Mouse (Mus musculus) neural tube, embryonic 11.5 days (tissue): ENCODE measurements around the gene Edem2. TPM values are rescaled to one million over a fixed set of nuclear protein-coding genes. Genes with fewer than 3 reads are reported as not detected.

ENCODE experiments used
- ATAC-seq: fragments of 200-750 bp; cut with Nextera tagmentation; 2 replicates; pipeline ENCODE4 v1.8.0; 2017; ENCODE audit warnings: moderate number of reproducible peaks, mild to moderate bottlenecking, moderate TSS enrichment, moderate library complexity; ENCODE audit not compliant: insufficient read depth, low FRiP score, low TSS enrichment
- DNase-seq: peaks from one replicate; pipeline ENCODE4 v3.0.0-alpha.2; 2015; ENCODE audit warnings: low spot score
- H3K27ac ChIP-seq: fragments of 300-500 bp; sonication (generic); 2 replicates; pipeline ENCODE4 v1.5.1; 2014; ENCODE audit warnings: low read depth, mild to moderate bottlenecking, low read length
- H3K27me3 ChIP-seq: fragments of 300-500 bp; sonication (generic); 2 replicates; pipeline ENCODE4 v1.6.1; 2014; ENCODE audit warnings: mild to moderate bottlenecking, low read length, mixed read lengths; ENCODE audit not compliant: control insufficient read depth, insufficient read depth
- H3K36me3 ChIP-seq: fragments of 300-500 bp; sonication (generic); 2 replicates; pipeline ENCODE4 v1.6.1; 2014; ENCODE audit warnings: mild to moderate bottlenecking, low read length, moderate library complexity, mixed read lengths; ENCODE audit not compliant: control insufficient read depth, insufficient read depth
- H3K4me1 ChIP-seq: fragments of 300-500 bp; sonication (generic); 2 replicates; pipeline ENCODE4 v1.6.1; 2014; ENCODE audit warnings: low read length, mixed read lengths; ENCODE audit not compliant: control insufficient read depth, insufficient read depth
- H3K4me2 ChIP-seq: fragments of 300-500 bp; sonication (generic); 2 replicates; pipeline ENCODE4 v1.6.1; 2014; ENCODE audit warnings: low read depth, mild to moderate bottlenecking, moderate library complexity
- H3K4me3 ChIP-seq: fragments of 300-500 bp; sonication (generic); 2 replicates; pipeline ENCODE4 v1.5.1; 2014; ENCODE audit warnings: low read depth, low read length
- H3K9ac ChIP-seq: fragments of 300-500 bp; sonication (generic); 2 replicates; pipeline ENCODE4 v1.6.1; 2014; ENCODE audit warnings: mild to moderate bottlenecking, low read length
- H3K9me3 ChIP-seq: fragments of 300-500 bp; sonication (generic); 2 replicates; pipeline ENCODE4 v1.6.1; 2016; ENCODE audit warnings: low read length; ENCODE audit not compliant: control insufficient read depth
- WGBS: fragments of 180-500 bp; shearing (Covaris S2); extraction: QIAGEN DNeasy Blood & Tissue Kit; methylation state at CpG from one replicate; pipeline ENCODE4 v1.1.7; 2014; 5-methylcytosine and 5-hydroxymethylcytosine counted together
- polyA plus RNA-seq: library from polyadenylated mRNA; unstranded; fragments of >200 nt; fragmentation: Nextera tagmentation; extraction: Ambion mirVana; gene quantifications from 2 replicates; pipeline ENCODE4 v1.2.1, GENCODE M21; 2014

The Edem2 gene
- polyA plus RNA-seq, 1 experiment from 2014 or later, result 36.0 TPM

DNA sequence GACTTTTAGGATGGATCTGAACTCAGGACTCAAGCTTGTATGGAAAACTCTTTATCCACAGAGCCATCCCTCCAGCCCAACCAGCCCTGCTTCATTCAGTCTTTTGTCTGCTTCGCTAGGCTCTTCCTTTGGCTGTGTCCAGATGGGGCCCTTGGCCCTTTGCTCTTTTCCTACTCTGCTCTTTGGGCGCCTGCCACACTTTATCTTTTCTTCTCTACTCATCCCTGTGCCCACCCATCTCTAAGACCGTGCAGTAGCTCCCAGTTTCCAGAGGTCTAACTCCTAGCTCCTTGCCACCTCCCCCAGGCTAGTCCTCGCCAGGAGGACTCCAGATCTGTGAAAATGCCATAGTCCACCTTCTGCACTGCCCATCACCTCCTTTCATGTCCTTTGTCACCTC lies 44.4 kb upstream of the Edem2 start:
- H3K4me1 ChIP-seq, result peaks cover 5% of the 10 kb centered on the region; the same call in 1 of the 2 replicates
- WGBS, result 72% methylated on average over 4 of the region's 4 CpGs

DNA sequence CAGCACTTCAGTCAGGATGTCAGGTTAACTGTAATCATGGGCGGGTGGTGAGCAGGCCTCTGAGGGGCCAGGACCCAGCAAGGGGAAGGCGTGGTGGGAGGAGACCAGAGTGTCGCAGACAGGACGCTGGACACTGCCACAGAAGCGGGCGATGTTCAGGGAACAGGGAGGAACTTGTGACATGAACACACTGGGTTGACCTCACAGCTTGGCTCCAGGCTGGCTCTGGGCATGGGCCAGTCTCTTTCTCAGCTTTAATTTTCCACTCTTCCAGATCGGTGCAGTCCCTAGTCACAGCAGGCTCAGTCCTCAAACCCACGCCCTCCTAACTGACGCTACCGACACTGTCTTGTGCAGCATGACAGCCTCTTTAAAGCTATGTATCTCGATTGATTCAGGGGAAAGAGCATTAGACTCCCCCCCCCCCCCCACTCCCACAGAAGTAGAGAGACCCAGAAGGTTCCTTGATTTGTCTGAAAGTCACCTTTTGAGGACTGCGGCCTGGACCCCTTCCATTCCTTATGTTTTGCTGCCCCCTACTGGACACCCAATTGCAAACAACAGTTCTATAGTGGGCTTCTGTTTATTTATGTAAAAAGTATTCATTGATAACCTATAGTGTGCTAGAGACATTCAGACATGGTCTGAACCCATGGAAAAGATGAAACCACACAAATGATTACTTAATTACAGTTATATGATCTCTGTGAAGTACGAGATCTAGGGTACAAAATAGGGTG lies 35.6 kb upstream of the Edem2 start:
- Histone ChIP-seq H3K4me3 (no peak overlapping the region), H3K27ac (no peak overlapping the region), H3K27me3 (no peaks in the 10 kb centered on the region), H3K4me2 (no peak overlapping the region), H3K9ac (no peak overlapping the region), H3K36me3 (no peaks in the 10 kb centered on the region), H3K4me1 (no peaks in the 10 kb centered on the region), H3K9me3 (no peaks in the 10 kb centered on the region)
- DNase-seq, result peak; percentile 73
- 54% methylated on average over 13 of the region's 13 CpGs for WGBS
- ATAC-seq, result no peak

More for the DNA sequence above, 44.4 kb upstream of the Edem2 start:
- Histone ChIP-seq H3K4me3 (no peak overlapping the region), H3K27me3 (peaks cover 20% of the 10 kb centered on the region), H3K4me2 (no peak overlapping the region), H3K9ac (no peak overlapping the region), H3K9me3 (no peaks in the 10 kb centered on the region), H3K36me3 (no peaks in the 10 kb centered on the region), H3K27ac (no peak overlapping the region)
- ATAC-seq (no peak), DNase-seq (no peak)

DNA sequence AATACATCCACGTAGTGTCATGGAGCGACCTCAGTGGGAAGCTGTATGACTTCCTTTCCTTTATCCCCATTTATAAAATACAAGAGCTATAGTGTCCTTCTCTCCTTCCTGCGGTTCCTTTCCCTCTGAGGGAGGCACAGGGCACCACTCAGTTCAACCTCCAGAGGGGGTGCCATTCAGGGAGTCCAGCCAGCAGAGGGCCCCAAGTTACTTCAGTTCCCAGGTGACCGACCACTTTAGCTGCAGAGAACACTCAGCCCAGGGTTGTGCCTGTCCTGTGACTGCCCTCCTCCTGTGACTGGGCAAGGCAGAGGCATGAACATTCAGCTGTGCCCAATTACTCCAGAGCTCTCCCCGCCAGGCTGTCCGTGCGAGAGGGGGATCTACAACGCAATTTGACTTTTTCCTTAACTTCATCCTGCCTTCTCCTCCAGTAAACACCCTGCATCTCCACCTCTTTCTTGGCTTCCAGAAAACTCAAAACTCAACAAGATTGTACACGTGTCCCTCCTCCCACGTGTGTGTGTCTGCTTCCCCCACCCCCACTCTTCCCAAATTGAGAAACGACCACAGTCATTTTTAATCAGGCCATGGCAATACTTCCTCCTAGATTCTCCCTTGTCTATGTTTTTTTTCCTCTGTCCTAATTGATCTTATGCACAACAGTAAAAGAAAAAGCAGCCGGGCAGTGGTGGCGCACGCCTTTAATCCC lies 27.7 kb upstream of the Edem2 start:
- H3K27ac ChIP-seq, result no peak overlapping the region
- no peaks in the 10 kb centered on the region for H3K36me3 ChIP-seq
- no peak overlapping the region for H3K4me3 ChIP-seq
- H3K27me3 ChIP-seq, result no peaks in the 10 kb centered on the region
- no peak overlapping the region for H3K4me2 ChIP-seq
- WGBS, result 64% methylated on average over 14 of the region's 14 CpGs
- H3K4me1 ChIP-seq, result no peaks in the 10 kb centered on the region
- H3K9ac ChIP-seq, result no peak overlapping the region
- no peak for ATAC-seq
- DNase-seq, result no peak
- H3K9me3 ChIP-seq, result no peaks in the 10 kb centered on the region

DNA sequence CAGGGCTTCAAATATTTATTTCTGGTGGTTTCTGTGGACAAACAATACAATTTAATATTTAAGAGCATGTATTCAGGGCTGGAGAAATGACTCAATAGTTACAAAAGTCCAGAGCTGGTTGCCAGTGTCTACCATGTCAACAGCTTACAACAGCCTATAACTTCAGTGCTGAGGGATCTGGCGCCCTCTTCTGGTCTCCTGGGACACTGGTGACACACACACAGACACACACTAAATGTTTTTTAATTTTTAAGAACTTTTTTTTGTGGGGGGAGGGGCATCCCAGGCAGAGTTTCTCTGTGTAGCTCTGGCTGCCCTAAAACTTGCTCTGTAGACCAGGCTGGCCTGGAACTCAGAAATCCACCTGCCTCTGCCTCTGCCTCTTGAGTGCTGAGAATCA lies 26.5 kb upstream of the Edem2 start:
- Histone ChIP-seq H3K4me2 (no peak overlapping the region), H3K36me3 (no peaks in the 10 kb centered on the region), H3K9me3 (no peaks in the 10 kb centered on the region), H3K27me3 (no peaks in the 10 kb centered on the region), H3K4me1 (no peaks in the 10 kb centered on the region), H3K9ac (no peak overlapping the region), H3K4me3 (no peak overlapping the region), H3K27ac (no peak overlapping the region)
- peak; percentile 34 for DNase-seq
- 0% methylated on average over 1 of the region's 1 CpGs for WGBS
- ATAC-seq, result no peak

DNA sequence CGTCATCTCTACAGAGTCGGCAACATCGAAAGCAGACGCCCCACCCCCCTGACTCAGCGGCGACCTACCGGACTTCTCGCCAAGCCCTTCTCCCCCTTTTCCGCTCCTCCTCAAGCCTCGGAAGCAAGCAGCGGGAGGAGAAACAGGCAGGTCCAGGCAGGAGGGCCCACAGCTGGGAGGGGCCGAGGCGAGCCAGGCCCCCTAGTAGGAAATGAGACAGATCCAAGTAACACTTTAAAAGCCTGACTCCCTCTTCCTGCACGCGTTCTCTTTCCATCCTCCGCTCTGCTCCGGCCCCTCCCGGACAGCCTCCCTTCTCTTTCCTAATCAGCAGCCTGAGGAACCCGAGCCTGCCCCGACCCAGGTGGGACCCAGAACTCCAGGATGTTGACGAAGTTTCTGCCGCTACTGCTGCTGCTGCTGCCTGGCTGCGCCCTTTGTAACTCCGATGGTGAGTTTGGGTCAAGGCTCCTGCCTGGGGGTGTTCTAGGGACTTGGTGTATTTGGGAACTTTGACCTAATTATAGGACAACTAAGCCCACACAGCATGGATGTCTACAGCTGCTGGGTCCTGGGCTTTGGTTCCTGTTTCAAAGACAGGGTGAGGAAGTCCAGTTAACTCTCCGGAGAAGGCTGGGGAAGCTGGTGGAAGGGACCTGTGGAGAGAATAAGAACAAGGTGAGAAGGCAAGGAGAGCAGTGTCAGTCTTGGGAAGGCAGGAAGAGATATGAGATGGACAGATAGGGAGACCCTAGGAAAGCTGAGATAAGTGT lies 21.9 kb upstream of the Edem2 start, which contains the start of gene Procr:
Procr (plus strand) TSS at position 104 of the 773 bp plus-strand sequence.
- Histone ChIP-seq H3K36me3 (no peaks in the 10 kb centered on the region), H3K4me2 (peak within 1 kb of the TSS; percentile 38), H3K4me1 (no peaks in the 10 kb centered on the region), H3K9me3 (no peaks in the 10 kb centered on the region), H3K4me3 (peak within 1 kb of the TSS; percentile 14), H3K9ac (peak within 1 kb of the TSS; percentile 47), H3K27me3 (no peaks in the 10 kb centered on the region), H3K27ac (no peak within 1 kb of the TSS)
- ATAC-seq, result no peak
- DNase-seq, result peak; percentile 25
- 3% methylated on average over 25 of the region's 25 CpGs for WGBS

DNA sequence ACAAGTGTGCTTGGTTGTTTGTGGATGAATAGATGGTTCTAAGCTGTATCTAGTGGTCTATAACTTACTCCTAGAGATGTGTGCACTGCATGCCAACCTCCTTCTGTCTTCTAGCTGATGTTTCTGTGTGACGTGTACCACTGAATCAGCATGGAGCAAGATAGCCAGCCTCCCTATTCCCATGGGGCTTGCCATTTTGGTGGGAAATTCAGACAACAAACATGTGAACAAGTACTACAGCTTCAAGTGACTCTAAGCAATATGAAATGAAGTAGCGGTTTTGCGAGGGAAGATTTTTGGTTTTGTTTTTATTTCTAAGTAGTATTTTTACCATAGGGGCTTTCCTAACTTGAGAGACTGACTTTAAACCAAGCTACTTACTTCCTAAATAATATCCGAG lies 20.1 kb upstream of the Edem2 start:
- Histone ChIP-seq H3K4me1 (no peaks in the 10 kb centered on the region), H3K9ac (no peak overlapping the region), H3K27ac (no peak overlapping the region), H3K36me3 (no peaks in the 10 kb centered on the region), H3K9me3 (no peaks in the 10 kb centered on the region), H3K27me3 (no peaks in the 10 kb centered on the region), H3K4me2 (no peak overlapping the region), H3K4me3 (no peak overlapping the region)
- WGBS, result 88% methylated on average over 4 of the region's 4 CpGs
- DNase-seq (no peak), ATAC-seq (no peak)

DNA sequence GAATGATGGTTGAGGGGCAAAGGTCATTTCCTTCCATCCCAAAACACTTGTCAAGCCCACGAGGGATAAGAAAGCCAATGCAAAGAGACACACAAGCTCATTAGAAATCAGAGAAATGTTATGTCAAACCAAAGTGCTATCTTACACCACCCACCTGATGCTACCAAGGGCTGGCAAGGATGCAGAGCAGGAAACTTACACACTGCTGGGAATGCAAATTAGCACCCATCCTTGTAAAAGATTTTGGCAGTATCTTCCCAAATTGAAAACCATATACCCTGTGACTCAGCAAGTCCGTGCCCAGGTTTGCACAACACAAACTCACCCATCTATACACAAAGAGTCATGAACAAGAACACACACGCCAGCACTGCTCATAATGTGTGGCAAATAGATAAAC lies 16.2 kb upstream of the Edem2 start:
- DNase-seq, result no peak
- WGBS, result 71% methylated on average over 3 of the region's 3 CpGs

DNA sequence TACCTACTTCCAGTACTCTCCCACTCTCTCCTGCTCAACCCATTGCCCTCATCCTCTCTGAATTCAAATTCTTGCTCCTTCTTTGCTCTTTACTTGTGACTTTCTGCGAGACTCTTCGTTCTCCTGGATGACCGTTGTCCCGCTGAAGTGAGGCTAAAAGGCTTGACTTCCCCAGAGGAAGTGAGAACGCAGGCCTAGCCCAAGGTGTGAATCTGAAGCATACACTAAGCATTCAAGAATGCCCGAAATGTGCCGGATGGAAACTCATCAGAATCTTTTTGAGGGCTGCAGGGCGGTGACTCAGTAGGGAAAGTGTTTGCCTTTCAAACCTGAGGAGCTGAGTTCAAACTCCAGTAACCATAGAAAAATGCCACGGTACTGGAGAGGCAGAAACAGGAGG lies 14.1 kb upstream of the Edem2 start:
- 84% methylated on average over 9 of the region's 9 CpGs for WGBS
- DNase-seq, result no peak
- Histone ChIP-seq H3K9me3 (no peaks in the 10 kb centered on the region), H3K27me3 (no peaks in the 10 kb centered on the region), H3K9ac (no peak overlapping the region), H3K36me3 (no peaks in the 10 kb centered on the region), H3K4me3 (no peak overlapping the region), H3K4me1 (no peaks in the 10 kb centered on the region), H3K27ac (no peak overlapping the region), H3K4me2 (no peak overlapping the region)
- ATAC-seq, result no peak

More for the DNA sequence above, 16.2 kb upstream of the Edem2 start:
- Histone ChIP-seq H3K4me2 (no peak overlapping the region), H3K4me3 (no peak overlapping the region), H3K4me1 (no peaks in the 10 kb centered on the region), H3K27me3 (no peaks in the 10 kb centered on the region), H3K9me3 (no peaks in the 10 kb centered on the region), H3K9ac (no peak overlapping the region), H3K27ac (no peak overlapping the region), H3K36me3 (no peaks in the 10 kb centered on the region)
- no peak for ATAC-seq
